In the genomic region with DNA sequence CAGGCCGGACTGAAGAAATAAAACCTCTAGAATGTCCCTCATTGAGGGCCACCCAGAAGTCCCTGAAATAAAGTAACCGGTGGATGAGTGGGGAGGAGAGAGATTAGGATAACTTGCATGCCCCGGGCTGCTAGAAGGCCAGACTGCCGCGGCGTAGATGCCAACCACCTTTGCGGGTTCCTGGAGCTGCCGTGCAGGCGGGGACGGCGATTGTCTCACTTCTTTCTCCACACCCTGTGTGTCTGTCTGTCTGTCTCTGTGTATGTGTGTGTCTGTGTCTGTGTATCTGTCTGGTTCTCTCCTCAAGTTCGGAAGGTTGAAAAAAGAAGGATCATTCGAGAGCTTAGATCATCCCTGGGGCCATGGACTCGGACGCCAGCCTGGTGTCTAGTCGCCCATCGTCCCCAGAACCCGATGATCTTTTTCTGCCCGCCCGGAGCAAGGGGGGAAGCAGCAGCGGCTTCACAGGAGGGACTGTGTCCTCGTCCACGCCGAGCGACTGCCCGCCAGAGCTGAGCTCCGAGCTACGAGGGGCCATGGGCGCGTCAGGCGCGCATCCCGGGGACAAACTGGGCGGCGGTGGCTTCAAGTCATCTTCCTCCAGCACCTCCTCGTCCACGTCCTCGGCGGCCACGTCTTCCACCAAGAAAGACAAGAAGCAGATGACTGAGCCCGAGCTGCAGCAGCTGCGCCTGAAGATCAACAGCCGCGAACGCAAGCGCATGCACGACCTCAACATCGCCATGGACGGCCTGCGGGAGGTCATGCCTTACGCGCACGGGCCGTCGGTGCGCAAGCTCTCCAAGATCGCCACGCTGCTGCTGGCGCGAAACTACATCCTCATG, we compare ENCODE assay signal across 8 mouse cellular contexts. TPM values are rescaled to one million over a fixed set of nuclear protein-coding genes. Genes with fewer than 3 reads are reported as not detected.
DNase-seq lines count a peak whose midpoint lies in the region; ATAC-seq and TF ChIP-seq lines count a peak whose summit lies in the region.

No protein-coding gene starts in this region.

- 2% methylated on average over 60 of the region's 60 CpGs for WGBS in heart, embryonic 16.5 days
- WGBS in forebrain, embryonic 15.5 days, result under 1% methylated on average over 60 of the region's 60 CpGs
- 1% methylated on average over 60 of the region's 60 CpGs for WGBS in midbrain, embryonic 12.5 days

- H3K9me3 ChIP-seq in heart, embryonic 16.5 days (replicated peaks; ENCODE audit: control insufficient read depth, low read length), result no peaks in the 10 kb centered on the region
- H3K9me3 ChIP-seq in G1E (replicated peaks), result peaks cover 23% of the 10 kb centered on the region
- H3K9me3 ChIP-seq in forebrain, embryonic 15.5 days, result no peaks in the 10 kb centered on the region
- H3K9me3 ChIP-seq in midbrain, embryonic 12.5 days, result no peaks in the 10 kb centered on the region

- ATAC-seq in heart, embryonic 16.5 days (replicated peaks; ENCODE audit: extremely low read depth, insufficient read depth, low FRiP score), result no peak
- no peak for ATAC-seq in G1E (ENCODE audit: extremely low read depth, insufficient number of reproducible peaks, low FRiP score, poor library complexity, severe bottlenecking)
- no peak for ATAC-seq in forebrain, embryonic 15.5 days (replicated peaks)
- no peak for ATAC-seq in midbrain, embryonic 12.5 days (ENCODE audit: low FRiP score, low read depth)

- peaks cover 17% of the 10 kb centered on the region for H3K4me1 ChIP-seq in heart, embryonic 16.5 days (ENCODE audit: control insufficient read depth, insufficient read depth, low read length)
- peaks cover 3% of the 10 kb centered on the region; the same call in 1 of the 2 replicates for H3K4me1 ChIP-seq in G1E (ENCODE audit: insufficient read depth, low read depth, low read length)
- peaks cover 59% of the 10 kb centered on the region for H3K4me1 ChIP-seq in forebrain, embryonic 15.5 days
- peaks cover 72% of the 10 kb centered on the region for H3K4me1 ChIP-seq in midbrain, embryonic 12.5 days

- no peaks in the 10 kb centered on the region for H3K36me3 ChIP-seq in heart, embryonic 16.5 days (ENCODE audit: control insufficient read depth, insufficient read depth)
- no peaks in the 10 kb centered on the region for H3K36me3 ChIP-seq in G1E (replicated peaks)
- H3K36me3 ChIP-seq in forebrain, embryonic 15.5 days, result no peaks in the 10 kb centered on the region
- H3K36me3 ChIP-seq in midbrain, embryonic 12.5 days, result no peaks in the 10 kb centered on the region

- TF ChIP-seq CTCF in G1E (IDR thresholded peaks at IDR 0.05; ENCODE audit: low read depth, low read length), result no peak

- DNase-seq in heart, adult 9 months (ENCODE audit: low spot score in 2 of 2), result no peak
- no peak for DNase-seq in G1E (ENCODE audit: low spot score)
- DNase-seq in ovary, postnatal 14 days (ENCODE audit: low spot score), result no peak
- DNase-seq in urinary bladder, adult 2 months (ENCODE audit: low spot score), result no peak
- no peak for DNase-seq in adrenal gland, adult 18-20 months (ENCODE audit: low spot score in 2 of 2)

- H3K27me3 ChIP-seq in heart, embryonic 16.5 days (ENCODE audit: control insufficient read depth, insufficient read depth, low read length), result peaks cover 100% of the 10 kb centered on the region
- peaks cover 69% of the 10 kb centered on the region for H3K27me3 ChIP-seq in G1E (ENCODE audit: insufficient read depth, low read length)
- H3K27me3 ChIP-seq in forebrain, embryonic 15.5 days, result peaks cover 76% of the 10 kb centered on the region
- peaks cover 100% of the 10 kb centered on the region for H3K27me3 ChIP-seq in midbrain, embryonic 12.5 days

- H3K4me2 ChIP-seq in heart, embryonic 16.5 days (ENCODE audit: low read depth, low read length), result no peak overlapping the region; the same call in 1 of the 2 replicates
- peak overlapping the region; percentile 46 for H3K4me2 ChIP-seq in forebrain, embryonic 15.5 days (replicated peaks)
- peak overlapping the region; percentile 54 for H3K4me2 ChIP-seq in midbrain, embryonic 12.5 days (replicated peaks)

- H3K27ac ChIP-seq in heart, embryonic 16.5 days (ENCODE audit: low read length), result no peak overlapping the region
- no peak overlapping the region for H3K27ac ChIP-seq in forebrain, embryonic 15.5 days (replicated peaks)
- no peak overlapping the region for H3K27ac ChIP-seq in midbrain, embryonic 12.5 days (replicated peaks)

- no peak overlapping the region for H3K9ac ChIP-seq in heart, embryonic 16.5 days (ENCODE audit: low read length)
- peak overlapping the region; percentile 22 for H3K9ac ChIP-seq in forebrain, embryonic 15.5 days (replicated peaks)
- peak overlapping the region; percentile 46 for H3K9ac ChIP-seq in midbrain, embryonic 12.5 days (replicated peaks)

- H3K4me3 ChIP-seq in heart, embryonic 16.5 days (ENCODE audit: low read length), result peak overlapping the region; percentile 11
- H3K4me3 ChIP-seq in G1E (ENCODE audit: low read depth, low read length), result peak overlapping the region; percentile 20; the same call in 1 of the 2 replicates
- peak overlapping the region; percentile 39 for H3K4me3 ChIP-seq in forebrain, embryonic 15.5 days
- peak overlapping the region; percentile 44 for H3K4me3 ChIP-seq in midbrain, embryonic 12.5 days

RNA-seq across cellular contexts. Expression of a gene that starts 1.0 kb away (rescaled TPM):
- not detected in 2 replicates for polyA plus RNA-seq in heart, embryonic 16.5 days (2015; fragmentation: Nextera tagmentation; extraction: Ambion mirVana)
- not detected in 2 replicates for total RNA-seq in G1E (2014; fragmentation: Nextera tagmentation)
- 0.05 and 0.06 TPM in 2 replicates for total RNA-seq in G1E (2017)
- not detected in 2 replicates for polyA plus RNA-seq in G1E (2012)
- 7.1 and 8.6 TPM in 2 replicates for polyA plus RNA-seq in forebrain, embryonic 15.5 days (2015; fragmentation: Nextera tagmentation; extraction: Ambion mirVana)
- polyA plus RNA-seq in midbrain, embryonic 12.5 days (2016; fragmentation: Nextera tagmentation; extraction: Ambion mirVana), result 5.9 and 11.3 TPM in 2 replicates
- polyA plus RNA-seq in urinary bladder, adult 2 months (2012; rRNA removed), result not detected in 2 replicates
- not detected for total RNA-seq in adrenal gland, adult 18-20 months (2021)

RNA-seq across cellular contexts. Expression of a gene that starts 43.3 kb away (rescaled TPM):
- polyA plus RNA-seq in heart, embryonic 16.5 days (2015; fragmentation: Nextera tagmentation; extraction: Ambion mirVana), result 0.07 and 0.09 TPM in 2 replicates
- total RNA-seq in G1E (2014; fragmentation: Nextera tagmentation) (not detected in 2 replicates), G1E (2017) (not detected in 2 replicates)
- not detected in 2 replicates for polyA plus RNA-seq in G1E (2012)
- 29.6 and 33.4 TPM in 2 replicates for polyA plus RNA-seq in forebrain, embryonic 15.5 days (2015; fragmentation: Nextera tagmentation; extraction: Ambion mirVana)
- 2.4 and 5.1 TPM in 2 replicates for polyA plus RNA-seq in midbrain, embryonic 12.5 days (2016; fragmentation: Nextera tagmentation; extraction: Ambion mirVana)
- polyA plus RNA-seq in urinary bladder, adult 2 months (2012; rRNA removed), result 0.19 and 0.25 TPM in 2 replicates
- under 1 TPM; 0.50 to 0.80 TPM for total RNA-seq in adrenal gland, adult 18-20 months (2021)
